Mouse (Mus musculus): ENCODE data around the gene Lingo3.

Gene Lingo3

DNA sequence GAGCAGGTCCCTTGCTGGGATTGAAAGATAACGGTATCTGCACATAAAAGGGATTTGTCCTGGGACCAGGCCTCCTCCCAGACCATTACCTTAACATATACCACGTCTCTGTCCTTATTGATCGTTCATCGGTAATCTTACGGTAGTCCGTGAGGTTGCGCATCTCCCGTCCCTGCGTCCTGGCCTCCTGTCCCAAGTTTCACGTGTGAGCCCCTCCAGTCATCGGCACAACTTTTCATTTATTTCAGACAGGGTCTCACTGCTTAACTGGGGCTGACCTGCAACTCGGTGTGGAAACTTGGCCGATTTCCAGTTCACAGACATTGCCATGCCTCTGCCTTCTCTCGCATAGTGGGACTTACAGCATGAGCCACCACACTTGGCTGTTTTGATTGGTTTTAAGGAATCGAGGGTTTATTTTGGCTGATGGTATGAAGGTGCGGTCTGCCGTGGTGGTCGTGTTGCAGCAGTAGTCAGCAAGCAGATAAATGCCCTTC is 44.7 kb downstream of the Lingo3 start:
- no peak for DNase-seq (ENCODE audit: extremely low spot score)

DNA sequence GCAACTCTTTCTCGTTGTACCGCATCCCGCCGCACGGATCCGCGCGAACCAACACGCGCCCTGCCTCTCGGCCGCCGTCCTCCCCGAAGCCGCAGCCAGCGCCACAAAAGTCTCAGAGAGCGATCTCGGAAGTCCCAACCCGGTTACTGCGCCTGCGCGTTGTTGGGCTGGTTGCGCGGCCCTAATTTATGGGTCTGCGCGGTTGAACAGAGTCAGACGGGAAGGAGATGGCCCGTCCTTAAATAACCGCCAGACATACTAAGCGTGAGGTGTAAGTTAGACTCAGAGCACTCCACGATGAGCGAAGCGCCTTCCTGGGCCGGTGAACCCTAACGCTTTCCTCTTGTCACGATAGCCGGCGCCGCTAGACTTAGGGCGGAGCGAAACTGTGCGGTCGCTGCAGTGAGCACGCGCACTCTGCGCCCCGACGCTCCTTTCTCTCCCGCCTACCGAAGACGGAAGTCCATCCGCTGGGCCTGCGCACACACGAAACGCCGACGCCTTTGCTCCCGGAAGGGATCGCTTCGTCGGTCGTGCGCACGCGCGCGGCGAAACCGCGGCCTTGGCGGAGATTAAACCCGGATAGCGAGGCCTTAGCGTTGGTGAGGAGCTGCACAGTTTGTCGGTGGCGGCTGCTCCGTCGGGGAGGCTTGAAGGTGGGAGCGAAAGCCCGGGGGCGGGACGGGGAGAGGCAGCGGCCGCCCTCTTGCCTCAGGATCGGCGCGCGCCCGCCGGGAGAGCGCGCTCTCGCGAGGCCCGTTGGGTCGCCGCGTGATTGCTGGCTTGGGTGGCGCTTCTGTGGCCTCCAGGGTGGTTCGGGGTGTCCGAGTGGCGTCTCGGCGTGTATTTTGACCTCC is 45.5 kb downstream of the Lingo3 start, which contains the start of the genes Sf3a2 and Plekhj1:
Gene Sf3a2, plus strand, starts transcription at position 49 of the 857 bp plus-strand sequence.
Gene Plekhj1, minus strand, starts transcription at position 477 of the 857 bp plus-strand sequence.
- peak; percentile 92 for DNase-seq (ENCODE audit: extremely low spot score)

DNA sequence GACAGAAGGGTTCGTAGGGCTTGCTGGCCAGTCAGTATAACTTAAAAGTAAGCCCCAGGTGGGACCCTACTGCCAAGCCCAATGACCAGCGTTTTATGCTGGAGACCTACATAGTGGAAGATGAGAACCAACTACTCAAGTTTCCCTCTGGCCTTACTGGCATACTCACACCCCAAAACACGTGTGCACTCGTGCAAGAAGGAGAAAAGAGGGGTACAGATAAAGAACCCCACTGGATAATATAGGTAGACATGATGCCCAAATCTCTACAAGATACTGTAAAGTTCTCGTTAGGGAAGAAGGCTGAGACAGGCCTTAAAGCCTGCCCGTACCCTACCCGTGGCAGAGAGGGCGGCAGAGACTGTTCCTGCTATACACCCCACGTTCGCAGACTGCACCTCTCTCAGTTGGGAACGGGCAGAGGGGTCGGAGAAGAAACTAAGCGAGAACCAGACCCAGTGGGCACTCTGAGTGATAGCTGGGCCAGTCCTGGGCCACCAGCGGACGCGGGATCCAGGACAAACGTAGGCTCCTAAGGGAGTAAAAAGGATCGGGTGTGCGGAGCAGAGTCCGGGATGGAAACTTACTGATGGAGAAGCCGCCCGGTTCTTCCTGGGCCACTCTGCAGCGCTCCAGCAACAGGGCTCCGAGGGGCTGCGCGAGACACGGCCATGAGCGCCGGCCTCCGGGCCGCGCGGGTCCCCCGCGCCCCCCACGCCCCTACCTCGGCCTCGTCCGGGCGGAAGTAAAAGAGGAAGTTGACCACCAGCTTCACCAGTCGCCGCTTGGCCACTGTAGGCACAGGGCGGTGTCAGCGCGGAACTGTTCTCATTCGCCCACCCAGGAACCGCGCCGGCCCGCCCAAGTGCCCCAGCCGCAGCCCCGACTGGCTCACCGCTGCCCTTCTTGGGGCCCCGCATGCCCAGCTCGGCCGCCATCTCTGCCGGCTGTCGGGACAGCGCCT is 46.4 kb downstream of the Lingo3 start:
- DNase-seq (ENCODE audit: extremely low spot score), result peak; percentile 42

DNA sequence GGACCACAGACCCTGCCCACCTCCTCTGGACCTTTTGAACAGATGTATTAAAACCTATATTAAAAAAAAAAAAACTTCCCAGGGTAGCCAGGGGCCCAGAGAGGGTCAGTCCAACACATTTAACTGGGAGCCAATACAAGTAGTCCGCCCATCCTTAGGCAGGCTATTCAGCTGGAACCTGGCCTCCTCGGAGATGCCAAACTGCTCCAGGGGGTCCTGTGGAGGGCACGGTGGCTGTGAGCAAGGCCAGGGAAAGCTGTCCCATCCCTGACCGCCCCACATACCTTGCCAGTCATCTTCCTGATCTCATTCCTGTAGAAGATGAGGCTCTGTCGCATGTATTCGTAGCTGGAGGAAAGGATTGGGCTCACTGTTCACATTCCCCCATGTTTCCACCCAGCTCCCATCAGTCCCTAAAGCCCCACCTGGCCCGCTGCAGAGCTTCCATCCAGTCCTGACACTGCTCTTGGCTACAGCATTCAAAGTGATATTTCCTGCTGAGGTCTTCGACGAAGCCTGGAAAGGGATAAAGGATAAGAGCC is 47.5 kb downstream of the Lingo3 start:
- DNase-seq (ENCODE audit: extremely low spot score), result no peak

DNA sequence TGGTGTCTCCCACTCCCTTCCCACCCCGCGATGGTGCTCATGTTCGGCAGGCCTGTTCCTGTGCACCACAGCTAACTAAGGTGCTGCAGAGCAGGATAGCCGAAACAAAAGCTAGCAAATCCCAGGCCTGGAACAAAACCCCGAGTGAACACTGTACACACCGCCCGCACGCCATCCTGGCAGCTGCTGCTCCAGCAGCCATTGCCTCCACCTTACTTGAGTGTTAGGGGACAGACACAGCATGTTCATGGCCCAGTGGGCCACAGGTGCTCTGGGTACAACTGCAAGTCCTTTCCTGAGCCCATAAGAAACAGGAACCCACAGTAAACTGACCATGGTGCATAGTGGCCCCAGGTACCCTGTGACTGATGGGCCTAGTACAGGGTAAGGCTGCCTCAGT is 49.1 kb downstream of the Lingo3 start:
- no peak for DNase-seq (ENCODE audit: extremely low spot score)

DNA sequence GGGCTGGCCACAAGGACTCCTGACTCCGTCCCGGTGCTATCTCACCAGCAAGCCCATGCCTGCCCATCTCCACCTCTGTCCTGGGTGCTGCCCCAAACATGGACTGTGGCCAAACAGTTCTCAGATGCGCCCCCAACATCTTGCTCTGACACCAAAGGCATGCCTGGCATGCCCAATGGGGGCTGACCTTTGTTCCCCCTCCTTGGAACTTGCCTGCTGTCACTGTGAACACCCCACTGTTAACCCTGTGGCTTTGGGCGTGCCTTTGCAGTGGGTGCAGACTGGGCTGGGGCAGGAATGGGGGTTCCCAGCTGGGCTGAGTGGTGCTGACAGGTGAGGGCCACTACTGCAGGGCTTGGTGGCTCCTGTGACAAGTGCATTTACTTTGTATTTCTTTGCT is 50.0 kb downstream of the Lingo3 start:
- no peak for DNase-seq (ENCODE audit: extremely low spot score)

DNA sequence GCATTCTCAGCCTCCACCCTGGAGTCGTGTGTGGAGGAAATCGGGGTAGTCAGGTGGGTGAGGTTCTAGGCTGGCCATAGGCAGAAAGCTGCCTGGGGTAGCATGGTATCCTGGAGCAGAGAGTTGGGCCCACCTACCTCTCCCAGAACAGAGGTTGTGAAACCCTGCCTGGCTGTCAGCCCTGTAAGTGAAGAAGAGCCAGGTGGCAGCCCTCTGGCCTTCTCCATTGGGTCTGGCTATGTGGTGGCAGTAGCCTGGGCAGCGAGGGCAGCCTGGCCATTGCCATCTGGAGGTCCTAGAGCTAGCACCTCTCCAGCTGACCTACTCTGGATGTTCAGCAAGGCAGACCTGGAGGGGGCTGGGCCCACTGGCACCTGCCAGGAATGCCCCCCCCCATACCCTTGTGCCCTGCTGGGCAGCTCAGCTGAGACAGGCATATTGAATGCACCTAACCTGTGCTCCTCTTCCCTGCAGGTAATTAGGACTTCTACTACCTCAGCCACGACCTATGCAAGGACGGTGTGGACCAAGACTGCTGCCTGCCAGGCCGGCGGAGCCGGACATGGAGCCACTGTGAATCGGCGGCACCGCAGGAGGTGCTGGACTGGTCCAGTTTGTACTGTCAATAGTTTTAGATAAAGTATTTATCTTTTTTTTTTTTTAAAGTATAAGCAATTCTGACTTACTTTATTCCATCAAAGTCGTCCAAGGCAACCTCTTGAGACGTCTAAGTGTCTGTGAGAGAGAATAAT is 50.6 kb downstream of the Lingo3 start:
- DNase-seq (ENCODE audit: extremely low spot score), result no peak

DNA sequence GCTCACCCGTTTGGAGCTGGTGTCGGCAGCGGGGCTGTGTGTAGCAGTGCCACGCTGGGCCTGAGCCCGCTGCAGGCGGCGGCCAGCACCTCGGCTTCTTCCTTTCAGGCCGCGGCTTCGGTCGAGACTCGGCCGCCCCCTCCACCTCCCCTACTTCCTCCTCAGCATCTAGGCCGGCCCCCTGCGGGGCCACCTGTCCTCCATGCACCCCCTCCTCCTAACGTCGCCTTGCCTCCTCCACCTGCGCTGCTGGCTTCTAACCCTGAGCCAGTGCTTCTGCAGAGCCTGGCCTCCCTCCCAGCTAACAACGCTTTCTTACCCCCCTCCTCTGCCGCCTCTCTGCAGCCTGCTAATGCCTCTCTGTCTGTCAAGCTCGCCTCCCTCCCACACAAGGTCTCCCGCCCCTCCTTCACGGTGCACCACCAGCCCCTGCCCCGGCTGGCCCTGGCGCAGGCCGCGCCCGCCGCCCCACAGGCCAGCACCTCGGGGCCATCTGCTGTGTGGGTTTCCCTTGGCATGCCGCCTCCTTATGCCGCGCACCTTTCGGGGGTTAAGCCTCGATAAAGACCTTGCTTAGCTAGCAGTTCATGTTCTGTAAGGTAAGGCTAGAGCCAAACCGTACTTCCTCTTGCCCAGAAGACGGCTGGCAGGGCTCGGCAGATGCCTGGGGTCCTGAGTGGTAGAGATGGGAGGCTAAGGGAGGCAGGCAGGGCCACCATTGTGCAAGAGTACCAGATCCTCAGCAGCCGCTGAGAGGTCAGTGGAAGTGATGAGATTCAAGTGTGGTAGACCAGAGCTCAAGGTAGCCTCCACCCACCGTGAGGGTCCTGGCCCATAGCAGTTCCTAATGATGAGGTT is 51.4 kb downstream of the Lingo3 start:
- no peak for DNase-seq (ENCODE audit: extremely low spot score)

DNA sequence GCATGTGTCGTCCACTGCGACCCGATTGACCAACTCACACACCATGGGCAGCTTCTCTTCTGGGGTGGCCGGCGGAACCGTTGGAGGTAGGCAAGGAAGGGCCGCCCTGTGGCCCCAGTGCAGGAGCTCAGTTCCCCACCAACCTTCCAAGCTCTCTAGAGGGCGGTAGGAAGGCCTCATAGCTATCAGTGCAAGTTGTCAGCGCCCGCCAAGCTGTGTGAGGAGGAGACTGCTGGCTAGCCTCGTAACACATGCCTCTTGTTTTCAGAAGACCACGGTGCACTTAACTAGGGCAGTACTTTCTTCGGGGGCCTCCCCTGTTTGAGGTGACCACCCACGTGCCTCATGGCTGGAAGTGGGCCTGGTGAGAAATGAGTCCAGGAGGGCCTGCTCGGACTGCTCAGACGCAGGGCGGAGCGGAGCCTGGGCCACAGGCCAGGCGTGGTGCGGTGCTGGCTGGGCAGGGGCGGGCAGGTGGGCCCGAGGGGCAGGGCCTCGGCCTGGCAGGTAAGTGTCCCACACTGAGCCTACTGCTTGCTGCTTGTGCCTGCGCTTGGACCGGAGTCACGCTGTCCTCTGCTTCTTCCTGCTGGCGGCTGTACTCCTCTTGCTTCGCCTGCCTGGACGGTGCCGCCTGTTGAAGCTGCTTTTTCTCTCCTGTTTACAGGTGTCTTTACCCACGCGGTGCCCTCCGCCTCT is 52.2 kb downstream of the Lingo3 start:
- DNase-seq (ENCODE audit: extremely low spot score), result no peak

DNA sequence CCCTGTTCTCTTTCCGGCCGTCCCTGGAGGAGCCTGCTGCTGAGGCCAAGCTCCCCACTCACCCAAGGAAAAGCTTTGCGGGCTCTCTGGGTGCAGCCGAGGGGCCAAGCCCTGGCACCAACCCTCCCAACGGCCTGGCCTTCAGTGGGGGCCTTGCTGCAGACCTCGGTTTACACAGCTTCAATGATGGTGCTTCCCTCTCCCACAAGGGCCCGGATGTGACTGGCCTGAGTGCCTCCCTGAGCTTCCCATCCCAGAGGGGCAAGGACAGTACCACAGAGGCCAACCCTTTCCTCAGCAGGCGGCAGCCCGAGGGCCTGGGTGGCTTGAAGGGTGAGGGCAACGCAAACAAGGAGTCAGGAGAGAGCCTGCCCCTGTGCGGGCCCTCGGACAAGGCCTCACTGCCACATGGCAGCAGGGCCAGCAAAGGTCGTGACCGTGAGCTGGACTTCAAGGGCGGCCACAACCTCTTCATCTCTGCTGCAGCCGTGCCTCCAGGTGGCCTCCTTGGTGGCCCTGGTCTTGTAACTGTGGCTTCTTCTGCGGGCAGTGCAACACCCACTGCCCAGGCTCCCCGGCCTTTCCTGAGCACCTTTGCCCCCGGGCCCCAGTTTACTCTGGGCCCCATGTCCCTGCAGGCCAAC is 53.0 kb downstream of the Lingo3 start:
- no peak for DNase-seq (ENCODE audit: extremely low spot score)

DNA sequence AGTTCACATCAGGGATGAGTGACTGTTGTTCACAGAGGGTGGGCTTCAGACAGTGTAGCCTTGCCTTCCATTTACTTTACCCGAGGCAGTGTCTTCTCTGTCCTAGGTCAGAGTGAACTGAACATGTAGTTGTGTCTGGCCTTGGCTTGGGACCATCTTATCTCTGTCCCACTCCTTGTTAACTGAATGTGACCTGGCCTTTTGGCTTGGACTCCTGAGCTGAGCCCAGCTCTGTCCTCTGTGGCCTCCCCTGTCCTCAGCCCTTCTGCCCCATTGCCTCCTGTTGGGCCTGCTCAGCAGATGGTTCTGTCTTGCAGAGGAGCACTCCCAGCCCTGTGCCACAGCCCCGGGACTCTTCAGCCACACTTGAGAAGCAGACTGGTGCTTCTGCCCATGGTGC is 56.3 kb downstream of the Lingo3 start:
- DNase-seq (ENCODE audit: extremely low spot score), result no peak

DNA sequence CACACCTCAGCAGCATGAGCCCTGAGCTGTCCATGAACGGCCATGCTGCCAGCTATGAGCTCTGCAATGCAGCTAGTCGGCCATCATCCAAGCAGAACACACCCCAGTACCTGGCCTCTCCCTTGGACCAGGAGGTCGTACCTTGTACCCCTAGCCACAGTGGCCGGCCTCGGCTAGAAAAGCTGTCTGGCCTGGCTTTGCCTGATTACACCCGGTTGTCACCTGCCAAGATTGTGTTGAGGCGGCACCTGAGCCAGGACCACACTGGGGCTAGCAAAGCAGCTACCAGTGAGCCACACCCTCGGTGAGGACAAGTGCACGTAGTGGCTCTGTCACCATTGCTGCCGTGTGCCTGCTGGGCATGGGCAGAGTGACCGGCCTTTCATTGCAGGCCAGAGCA is 57.9 kb downstream of the Lingo3 start:
- no peak for DNase-seq (ENCODE audit: extremely low spot score)

DNA sequence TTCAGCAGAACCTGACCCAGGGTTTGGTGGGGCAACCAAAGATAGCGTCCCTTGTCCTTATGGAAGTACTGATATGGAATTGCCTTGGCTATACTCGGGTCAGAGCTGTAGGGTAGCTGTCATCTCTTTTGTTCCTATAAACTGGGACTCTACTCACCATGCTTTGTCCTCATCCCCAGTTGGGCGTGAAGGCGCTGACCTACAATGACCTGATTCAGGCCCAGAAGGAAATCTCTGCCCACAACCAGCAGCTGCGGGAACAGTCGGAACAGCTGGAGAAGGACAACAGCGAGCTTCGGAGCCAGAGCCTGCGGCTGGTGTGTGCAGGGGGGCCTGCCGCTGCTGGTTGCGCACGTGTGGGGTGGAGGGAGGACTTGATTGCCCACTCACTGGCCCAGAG is 59.0 kb downstream of the Lingo3 start:
- DNase-seq (ENCODE audit: extremely low spot score), result no peak

DNA sequence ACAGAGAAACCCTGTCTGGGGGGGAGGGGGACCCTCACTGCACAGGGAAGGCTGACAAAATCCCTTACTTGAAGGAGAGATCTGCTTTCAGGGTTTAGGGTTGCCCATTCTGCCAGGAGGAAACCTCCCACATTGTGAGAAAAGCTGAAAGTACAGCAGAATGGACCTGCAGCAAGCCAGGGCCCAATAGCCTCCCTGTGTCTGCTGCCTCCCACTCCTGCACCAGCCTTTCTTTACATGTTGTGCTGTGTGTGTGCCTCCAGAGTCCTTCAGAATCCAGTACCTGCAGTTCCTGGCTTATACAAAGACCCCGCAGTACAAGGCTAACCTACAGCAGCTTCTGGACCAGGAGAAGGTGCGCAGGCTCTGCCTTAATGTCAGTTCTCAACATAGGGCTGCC is 59.5 kb downstream of the Lingo3 start:
- no peak for DNase-seq (ENCODE audit: extremely low spot score)
